Mouse (Mus musculus) G1E (cell line): ENCODE data around the gene Rasgrp4. TPM values are rescaled to one million over a fixed set of nuclear protein-coding genes. Genes with fewer than 3 reads are reported as not detected.
"Not testable (repeated sequence)": the region's sequence is repeated elsewhere in the genome, so short reads cannot be mapped to it uniquely, and the experiment has no call there.

ENCODE experiments used
- ATAC-seq: 2 replicates; pipeline ENCODE4 v1.8.0; 2016; ENCODE audit warnings: mild to moderate bottlenecking; ENCODE audit not compliant: insufficient number of reproducible peaks, poor library complexity, low FRiP score, severe bottlenecking; ENCODE audit errors: extremely low read depth
- DNase-seq: peaks from one replicate; pipeline ENCODE4 v3.0.0; 2012; ENCODE audit warnings: low spot score
- H3K27me3 ChIP-seq: 2 replicates; pipeline ENCODE4 v1.6.1; 2012; ENCODE audit warnings: mild to moderate bottlenecking, low read length, inconsistent platforms; ENCODE audit not compliant: insufficient read depth
- H3K36me3 ChIP-seq: replicated peaks from 2 replicates; pipeline ENCODE3; 2012; ENCODE audit warnings: mild to moderate bottlenecking, inconsistent platforms
- H3K4me1 ChIP-seq: 2 replicates; pipeline ENCODE4 v1.6.1; 2012; ENCODE audit warnings: low read depth, low read length, inconsistent platforms, mixed read lengths; ENCODE audit not compliant: insufficient read depth
- H3K4me3 ChIP-seq: 2 replicates; pipeline ENCODE4 v1.5.1; 2012; ENCODE audit warnings: low read depth, mild to moderate bottlenecking, inconsistent platforms, low read length, moderate library complexity, mixed read lengths
- H3K9me3 ChIP-seq: replicated peaks from 2 replicates; pipeline ENCODE4 v1.6.1; 2012; ENCODE audit warnings: inconsistent platforms
- CTCF ChIP-seq: IDR thresholded peaks from 2 replicates; pipeline ENCODE4 v1.5.1; 2012; ENCODE audit warnings: low read depth, low read length, inconsistent platforms, mixed read lengths
- GATA1 ChIP-seq: IDR thresholded peaks from 2 replicates; pipeline ENCODE4 v1.6.1; 2012; ENCODE audit warnings: borderline replicate concordance, low read length, inconsistent platforms, mixed read lengths
- GATA2 ChIP-seq: IDR thresholded peaks from 2 replicates; pipeline ENCODE4 v1.6.1; 2012; ENCODE audit warnings: low read depth, low read length, inconsistent platforms, borderline replicate concordance
- POLR2AphosphoS5 ChIP-seq: IDR thresholded peaks from 2 replicates; pipeline ENCODE4 v1.6.1; 2012; ENCODE audit warnings: low read depth, low read length, inconsistent platforms; ENCODE audit not compliant: insufficient replicate concordance
- TAL1 ChIP-seq: conservative IDR thresholded peaks from 2 replicates; pipeline ENCODE4 v1.6.1; 2012; ENCODE audit warnings: low read depth, low read length, inconsistent platforms, mixed read lengths
- polyA plus RNA-seq: library from polyadenylated mRNA; stranded (reverse); fragments of >175 nt; gene quantifications from 2 replicates; pipeline ENCODE4 v1.2.3, GENCODE M21; 2012
- total RNA-seq, 2 experiments: library from RNA; stranded (forward) in 1 of 2; stranded (reverse) in 1 of 2; fragments of 200-1000 nt in 1 of 2; fragments of >200 nt in 1 of 2; fragmentation: Nextera tagmentation in 1 of 2; gene quantifications; 2 replicates each; pipeline ENCODE4 v1.2.3; 2014 to 2017

Rasgrp4 gene
- total and polyA plus RNA-seq, 3 experiments: 4.3 to 8.2 (median 5.8) TPM

DNA sequence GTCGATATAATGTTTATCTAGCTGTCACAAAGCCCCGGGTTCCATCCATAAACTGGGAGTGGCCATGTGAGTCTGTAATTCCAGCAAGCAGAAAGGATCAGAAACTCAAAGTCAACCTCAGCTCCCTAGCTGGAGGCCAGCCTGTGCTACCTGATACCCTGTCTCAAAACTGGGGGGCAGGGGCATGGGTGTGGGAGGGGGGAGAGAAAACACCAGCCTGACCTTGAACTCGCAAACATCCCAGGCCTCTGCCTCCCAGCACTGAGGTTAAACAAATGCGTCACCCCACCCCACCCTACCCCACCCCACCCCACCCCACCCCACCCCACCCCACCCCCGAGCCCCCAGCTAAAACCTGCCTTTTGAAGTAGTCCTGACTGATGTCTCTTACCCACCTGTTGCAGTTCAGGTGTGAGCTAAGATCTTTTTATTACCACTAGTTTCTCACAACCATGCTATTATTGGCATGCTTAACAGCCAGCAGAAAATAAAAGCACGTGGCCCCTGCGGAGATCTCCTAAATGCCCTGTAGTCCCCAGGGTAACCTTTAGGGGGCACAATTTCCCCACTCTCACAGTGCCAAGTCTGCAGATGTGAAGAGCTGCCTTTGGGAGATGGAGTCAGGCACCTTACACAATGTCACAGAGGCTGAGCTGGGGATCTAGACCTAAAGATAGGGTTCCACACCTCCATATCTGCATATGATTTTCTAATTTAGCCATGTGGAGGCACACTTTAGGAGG lies 8.3 kb upstream of the Rasgrp4 start:
- H3K4me3 ChIP-seq: no peak overlapping the region
- H3K9me3 ChIP-seq: no peaks in the 10 kb centered on the region
- ATAC-seq (no peak), DNase-seq (peak; percentile 48)
- H3K4me1 ChIP-seq: peaks cover 19% of the 10 kb centered on the region
- peaks cover 20% of the 10 kb centered on the region for H3K27me3 ChIP-seq
- TF ChIP-seq GATA2 (no peak), CTCF (peak; percentile 86)
- H3K36me3 ChIP-seq: no peaks in the 10 kb centered on the region

DNA sequence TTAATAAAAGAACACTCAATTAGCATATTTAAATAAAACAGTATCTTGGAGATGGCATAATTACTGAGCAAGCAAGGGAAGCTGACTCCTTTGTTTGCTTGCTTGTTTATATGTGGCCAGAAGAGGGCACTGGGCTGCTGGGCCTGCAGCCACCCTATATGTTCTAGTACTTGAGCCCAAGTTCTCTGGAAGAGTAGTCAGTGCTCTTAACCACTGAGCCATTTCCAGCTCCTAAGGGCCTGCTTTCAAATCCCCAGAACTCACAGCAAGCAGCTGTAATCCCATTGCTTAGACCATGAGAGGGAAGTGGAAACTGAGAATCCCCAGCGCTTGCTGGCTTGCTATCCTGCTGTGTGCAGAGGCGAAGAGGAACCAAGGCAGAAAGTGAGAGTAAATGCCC lies 5.9 kb upstream of the Rasgrp4 start:
- TF ChIP-seq POLR2AphosphoS5 (no peak), TAL1 (no peak), CTCF (peak; percentile 23; the same call in 1 of the 2 replicates), GATA1 (no peak)
- Histone ChIP-seq H3K9me3 (no peaks in the 10 kb centered on the region), H3K4me1 (peaks cover 23% of the 10 kb centered on the region), H3K27me3 (peaks cover 14% of the 10 kb centered on the region), H3K4me3 (no peak overlapping the region), H3K36me3 (no peaks in the 10 kb centered on the region)
- DNase-seq (no peak), ATAC-seq (no peak)

DNA sequence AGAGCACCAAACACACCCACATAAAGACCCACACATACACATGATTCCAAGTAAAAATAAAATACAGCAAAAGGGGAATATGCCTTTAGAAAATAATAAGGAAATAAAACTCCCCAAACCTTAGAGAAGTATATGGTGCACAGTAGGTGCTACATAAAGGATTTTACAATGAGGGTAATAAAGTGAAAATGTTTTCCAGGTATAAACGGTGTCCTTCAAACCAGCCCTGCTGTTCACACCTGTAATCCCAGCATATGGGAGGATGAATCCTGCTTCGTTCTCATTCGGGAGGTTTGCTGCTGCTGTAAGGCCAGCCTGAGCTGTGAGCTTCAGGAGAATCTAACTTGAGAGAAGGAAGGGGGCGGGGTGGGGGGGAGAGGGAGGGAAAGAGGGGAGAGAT lies 421 bp upstream of the Rasgrp4 start:
- Histone ChIP-seq H3K4me3 (no peak overlapping the region; the same call in 1 of the 2 replicates), H3K27me3 (peaks cover 22% of the 10 kb centered on the region; the same call in 1 of the 2 replicates), H3K4me1 (peaks cover 26% of the 10 kb centered on the region), H3K9me3 (no peaks in the 10 kb centered on the region), H3K36me3 (no peaks in the 10 kb centered on the region)
- DNase-seq (no peak), ATAC-seq (no peak)
- TF ChIP-seq TAL1 (no peak), GATA1 (no peak), POLR2AphosphoS5 (no peak)

DNA sequence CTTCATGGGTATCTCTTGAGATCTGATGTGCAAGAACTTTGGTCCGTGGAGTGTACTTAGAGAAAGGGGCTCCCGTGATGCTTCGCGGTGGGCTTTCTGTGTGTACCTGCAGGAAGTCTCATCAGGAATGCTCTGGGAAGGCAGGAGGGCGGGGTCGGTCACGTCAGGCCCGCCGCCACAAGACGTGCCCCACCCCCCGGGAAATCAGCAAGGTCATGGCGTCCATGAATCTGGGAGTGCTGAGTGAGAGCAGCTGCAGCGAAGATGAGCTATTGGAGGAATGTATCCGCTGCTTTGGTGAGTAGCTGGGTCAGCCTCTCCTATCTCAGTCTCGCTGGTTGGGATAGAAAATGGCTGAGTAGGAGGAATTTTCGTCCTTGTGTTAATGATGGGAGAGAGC lies 2.8 kb downstream of the Rasgrp4 start:
- DNase-seq (no peak), ATAC-seq (no peak)
- no peaks in the 10 kb centered on the region for H3K36me3 ChIP-seq
- no peaks in the 10 kb centered on the region for H3K9me3 ChIP-seq
- no peak overlapping the region for H3K4me3 ChIP-seq
- peaks cover 34% of the 10 kb centered on the region for H3K4me1 ChIP-seq
- peaks cover 19% of the 10 kb centered on the region; the same call in 1 of the 2 replicates for H3K27me3 ChIP-seq
- no peak for TF ChIP-seq TAL1
- TF ChIP-seq CTCF: no peak
- no peak for TF ChIP-seq POLR2AphosphoS5
- TF ChIP-seq GATA2: no peak
- TF ChIP-seq GATA1: no peak

DNA sequence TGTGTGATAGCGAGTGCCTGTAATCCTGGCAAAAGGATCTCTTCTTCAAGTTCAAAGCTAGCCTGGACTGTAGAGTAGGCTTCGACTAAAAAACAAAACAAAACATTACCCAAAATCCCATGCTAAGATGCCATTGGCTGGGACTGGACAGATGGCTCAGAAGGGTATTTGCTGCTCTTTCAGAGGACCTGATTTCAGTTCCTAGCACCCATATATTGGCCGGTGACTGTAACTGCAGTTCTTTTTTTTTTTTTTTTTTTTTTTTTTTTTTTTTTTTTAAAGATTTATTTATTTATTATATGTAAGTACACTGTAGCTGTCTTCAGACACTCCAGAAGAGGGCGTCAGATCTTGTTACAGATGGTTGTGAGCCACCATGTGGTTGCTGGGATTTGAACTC lies 4.6 kb downstream of the Rasgrp4 start:
- H3K9me3 ChIP-seq, DNase-seq, ATAC-seq: not testable (repeated sequence)

DNA sequence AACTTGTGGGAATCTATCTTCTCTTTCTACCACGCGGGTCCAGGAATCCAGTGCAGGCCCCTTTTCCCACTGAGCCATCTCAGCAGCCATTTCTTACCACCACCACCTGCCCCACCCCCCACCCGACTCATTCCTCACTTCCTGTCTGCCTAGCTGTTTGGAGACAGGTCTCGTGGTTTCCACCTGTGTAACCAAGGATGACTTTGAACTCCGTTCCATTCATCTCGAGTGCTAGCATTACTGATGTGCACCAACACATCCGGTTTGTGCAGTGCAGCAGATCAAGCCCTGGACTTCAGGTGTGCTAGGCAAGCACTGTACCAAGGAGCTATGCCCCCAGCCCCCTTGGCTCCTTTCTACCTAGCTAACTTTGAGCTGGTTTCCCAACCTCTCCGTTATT lies 6.8 kb downstream of the Rasgrp4 start:
- H3K4me1 ChIP-seq: peaks cover 41% of the 10 kb centered on the region
- peaks cover 14% of the 10 kb centered on the region; the same call in 1 of the 2 replicates for H3K27me3 ChIP-seq
- ATAC-seq (no peak), DNase-seq (no peak)
- no peaks in the 10 kb centered on the region for H3K9me3 ChIP-seq
- H3K36me3 ChIP-seq: no peaks in the 10 kb centered on the region
- no peak overlapping the region for H3K4me3 ChIP-seq
- TF ChIP-seq GATA2: no peak
- TF ChIP-seq GATA1: no peak
- no peak for TF ChIP-seq POLR2AphosphoS5
- no peak for TF ChIP-seq TAL1
- no peak for TF ChIP-seq CTCF

More for the DNA sequence above, 4.6 kb downstream of the Rasgrp4 start:
- Histone ChIP-seq H3K4me1 (peaks cover 38% of the 10 kb centered on the region), H3K27me3 (peaks cover 21% of the 10 kb centered on the region; the same call in 1 of the 2 replicates)
- not testable (repeated sequence) for H3K36me3 ChIP-seq, H3K4me3 ChIP-seq

DNA sequence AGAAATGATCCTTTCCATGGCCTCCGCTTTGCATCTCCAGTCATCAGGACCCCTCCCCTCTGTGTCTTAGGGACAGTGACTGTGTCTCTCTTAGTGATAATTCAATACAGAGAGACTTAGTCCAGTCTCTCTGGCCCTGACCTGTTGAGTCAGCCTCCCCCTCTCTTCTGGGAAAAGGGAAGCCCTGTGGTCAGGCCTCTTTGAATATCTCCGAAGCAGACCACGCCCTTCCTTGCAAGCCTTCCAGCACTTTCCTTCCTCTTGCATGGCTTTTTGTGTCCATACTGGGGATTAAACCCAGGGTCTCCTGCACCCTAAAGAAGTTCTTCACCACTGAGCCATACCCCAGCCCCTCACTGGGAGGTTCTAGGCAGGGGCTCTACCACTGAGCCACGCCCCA lies 9.4 kb downstream of the Rasgrp4 start:
- peaks cover 47% of the 10 kb centered on the region for H3K4me1 ChIP-seq
- ATAC-seq: peak; percentile 60
- TF ChIP-seq POLR2AphosphoS5 (no peak), GATA1 (no peak), GATA2 (no peak), CTCF (no peak), TAL1 (no peak)
- no peaks in the 10 kb centered on the region for H3K36me3 ChIP-seq
- peaks cover 10% of the 10 kb centered on the region for H3K27me3 ChIP-seq
- peak; percentile 43 for DNase-seq
- H3K9me3 ChIP-seq: no peaks in the 10 kb centered on the region
- H3K4me3 ChIP-seq: no peak overlapping the region; the same call in 1 of the 2 replicates
